14 mouse cellular contexts compared by ENCODE assay signal in the genomic region with DNA sequence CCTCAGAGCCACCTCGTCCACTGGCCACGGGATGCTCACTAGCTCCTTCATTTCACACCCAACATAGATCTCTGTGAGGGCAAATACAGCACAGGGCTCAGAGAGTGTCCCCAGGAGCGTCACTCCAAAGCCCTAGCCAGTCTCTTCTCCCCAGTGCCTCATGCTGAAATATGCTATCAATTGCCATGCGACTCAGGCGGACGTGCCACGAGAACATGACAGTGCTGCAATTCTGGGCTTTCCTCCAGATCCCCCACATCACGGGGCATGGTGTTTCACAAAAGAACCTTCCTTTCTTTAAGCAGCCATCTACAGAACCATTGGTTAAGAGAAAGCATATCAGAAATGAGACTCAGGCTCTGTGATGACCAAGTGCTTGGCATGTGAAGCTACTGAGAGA. TPM values are rescaled to one million over a fixed set of nuclear protein-coding genes. Genes with fewer than 3 reads are reported as not detected.
DNase-seq lines count a peak whose midpoint lies in the region; ATAC-seq and TF ChIP-seq lines count a peak whose summit lies in the region.
"Had no signal": no experiment of that assay in that cellular context is flagged by ENCODE, and none has a peak within 500 bp of the region (broad histone marks: within the 10 kb centered on the region; RNA-seq: fewer than 3 reads in every experiment).

No protein-coding gene starts in this region.

- H3K79me2 ChIP-seq in heart, adult 2 months (replicated peaks; ENCODE audit: control insufficient read depth, insufficient read depth, low read length), result no peaks in the 10 kb centered on the region

- TF ChIP-seq POLR2A in heart, adult 2 months (IDR thresholded peaks at IDR 0.05; ENCODE audit: insufficient read depth, low read depth, low read length), result no peak
- TF ChIP-seq POLR2A in cortical plate, adult 2 months (IDR thresholded peaks at IDR 0.05; ENCODE audit: extremely low read depth, insufficient read depth, low read length), result no peak

- H3K27ac ChIP-seq in heart, adult 2 months, result 0 out of 2 replicates have a peak overlapping the region, but pooled peaks have one; percentile 14
- no peak overlapping the region for H3K27ac ChIP-seq in heart, embryonic 12.5 days (ENCODE audit: poor library complexity, severe bottlenecking)
- H3K27ac ChIP-seq in cortical plate, adult 2 months (ENCODE audit: insufficient read depth, low read length), result peak overlapping the region; percentile 14; the same call in 1 of the 2 replicates
- H3K27ac ChIP-seq in layer of hippocampus, adult 2 months, result peak overlapping the region; percentile 6; the same call in 1 of the 2 replicates
- H3K27ac ChIP-seq in liver, embryonic 12.5 days, result no peak overlapping the region
- H3K27ac ChIP-seq: hindbrain, embryonic 14.5 days; limb, embryonic 12.5 days; lung, embryonic 15.5 days had no signal

- intact Hi-C loops in heart, adult 2 months (cut with DNase I), result no loop called here
- intact Hi-C loops in left cerebral cortex, postnatal 25 days (cut with DNase I), result no loop called here

- H3K4me1 ChIP-seq in heart, adult 2 months (ENCODE audit: control insufficient read depth, insufficient read depth, low read length), result peaks cover 14% of the 10 kb centered on the region
- peaks cover 38% of the 10 kb centered on the region for H3K4me1 ChIP-seq in heart, embryonic 12.5 days (replicated peaks)
- H3K4me1 ChIP-seq in cortical plate, adult 2 months (ENCODE audit: control insufficient read depth, insufficient read depth, low read length), result peaks cover 10% of the 10 kb centered on the region
- peaks cover 21% of the 10 kb centered on the region for H3K4me1 ChIP-seq in liver, embryonic 12.5 days

- no peaks in the 10 kb centered on the region for H3K36me3 ChIP-seq in heart, adult 2 months (ENCODE audit: control insufficient read depth, insufficient read depth, low read length)
- H3K36me3 ChIP-seq in heart, embryonic 12.5 days, result no peaks in the 10 kb centered on the region
- H3K36me3 ChIP-seq in liver, embryonic 12.5 days, result no peaks in the 10 kb centered on the region
- H3K36me3 ChIP-seq: limb, embryonic 12.5 days; lung, embryonic 15.5 days had no signal

- no peaks in the 10 kb centered on the region for H3K9me3 ChIP-seq in heart, embryonic 12.5 days (replicated peaks)
- no peaks in the 10 kb centered on the region for H3K9me3 ChIP-seq in liver, embryonic 12.5 days (replicated peaks)
- H3K9me3 ChIP-seq: limb, embryonic 12.5 days; lung, embryonic 15.5 days had no signal

- WGBS in heart, adult 2 months, result 67% methylated on average over 8 of the region's 8 CpGs
- 70% methylated on average over 8 of the region's 8 CpGs for WGBS in heart, embryonic 12.5 days
- WGBS in liver, embryonic 12.5 days (ENCODE audit: insufficient replicate concordance), result 71% methylated on average over 8 of the region's 8 CpGs

- H3K4me2 ChIP-seq in heart, embryonic 12.5 days, result no peak overlapping the region
- no peak overlapping the region for H3K4me2 ChIP-seq in liver, embryonic 12.5 days
- H3K4me2 ChIP-seq: hindbrain, embryonic 14.5 days; limb, embryonic 12.5 days; lung, embryonic 15.5 days; midbrain, embryonic 11.5 days had no signal

- TF ChIP-seq EP300 in heart, adult 2 months (IDR thresholded peaks at IDR 0.05; ENCODE audit: insufficient read depth, low read depth, low read length), result no peak

- H3K27me3 ChIP-seq in heart, adult 2 months (ENCODE audit: control insufficient read depth, insufficient read depth, low read length), result no peaks in the 10 kb centered on the region
- H3K27me3 ChIP-seq in heart, embryonic 12.5 days (replicated peaks), result no peaks in the 10 kb centered on the region
- no peaks in the 10 kb centered on the region for H3K27me3 ChIP-seq in liver, embryonic 12.5 days (replicated peaks)
- H3K27me3 ChIP-seq: limb, embryonic 12.5 days; lung, embryonic 15.5 days had no signal

- H3K4me3 ChIP-seq in heart, adult 2 months, result no peak overlapping the region
- no peak overlapping the region for H3K4me3 ChIP-seq in heart, embryonic 12.5 days
- no peak overlapping the region for H3K4me3 ChIP-seq in cortical plate, adult 2 months (ENCODE audit: insufficient read depth, low read length)
- no peak overlapping the region for H3K4me3 ChIP-seq in layer of hippocampus, adult 2 months
- no peak overlapping the region for H3K4me3 ChIP-seq in liver, embryonic 12.5 days
- H3K4me3 ChIP-seq: erythroblast, embryonic 14.5 days; limb, embryonic 12.5 days; lung, embryonic 15.5 days had no signal

- no peak overlapping the region for H3K9ac ChIP-seq in heart, adult 2 months (ENCODE audit: low read depth, low read length)
- no peak overlapping the region for H3K9ac ChIP-seq in heart, embryonic 12.5 days
- no peak overlapping the region for H3K9ac ChIP-seq in liver, embryonic 12.5 days
- H3K9ac ChIP-seq: hindbrain, embryonic 14.5 days; limb, embryonic 12.5 days; lung, embryonic 15.5 days had no signal

- DNase-seq in heart, adult 2 months, result peak in 1 of 2 experiments; percentile 33
- DNase-seq in layer of hippocampus, adult 2 months (ENCODE audit: low spot score in 2 of 2), result peak; percentile 63 to 72
- peak; percentile 67 to 90 for DNase-seq in left cerebral cortex, postnatal 25 days (ENCODE audit: low spot score in 2 of 2)
- no peak for DNase-seq in spleen, adult 18-20 months
- DNase-seq in ovary, postnatal 10 days (ENCODE audit: low spot score), result no peak
- DNase-seq: embryo, embryonic 11 days had no signal

- no peak for TF ChIP-seq CTCF in heart, adult 2 months (IDR thresholded peaks at IDR 0.05)
- TF ChIP-seq CTCF in cortical plate, adult 2 months (IDR thresholded peaks at IDR 0.05; ENCODE audit: extremely low read depth, insufficient read depth, low read length), result no peak
- no peak for TF ChIP-seq CTCF in layer of hippocampus, adult 2 months (conservative IDR thresholded peaks at IDR 0.05)

- ATAC-seq in heart, embryonic 12.5 days (ENCODE audit: insufficient number of reproducible peaks, low FRiP score), result no peak
- ATAC-seq in liver, embryonic 12.5 days, result no peak

RNA-seq across cellular contexts. Expression of gene Angptl2, which starts 44.9 kb away (rescaled TPM):
- total RNA-seq in heart, adult 2 months (2021), result 10 to 100 TPM; 45.3 to 46.2 TPM
- polyA plus RNA-seq in heart, adult 2 months (2012; rRNA removed), result 91.4 and 128 TPM in 2 replicates
- 54.6 and 54.7 TPM in 2 replicates for polyA plus RNA-seq in heart, embryonic 12.5 days (2016; fragmentation: Nextera tagmentation; extraction: Ambion mirVana)
- polyA plus RNA-seq in cortical plate, adult 2 months (2012; rRNA removed), result 4.9 and 5.5 TPM in 2 replicates
- 1 to 10 TPM in 1 of 2 experiments, under 1 TPM in 1; 0.81 to 2.2 TPM for total RNA-seq in layer of hippocampus, adult 2 months (2021)
- total RNA-seq in left cerebral cortex, postnatal 25 days (2021), result 1 to 10 TPM; 2.2 to 2.3 TPM
- 5.0 and 5.2 TPM in 2 replicates for polyA plus RNA-seq in liver, embryonic 12.5 days (2016; fragmentation: Nextera tagmentation; extraction: Ambion mirVana)
- polyA plus RNA-seq: erythroblast, embryonic 14.5 days had no signal

Comparison
In these comparisons a context has a peak if more than half of its experiments do, and no peak if none do; other contexts are left out.
1. H3K27ac ChIP-seq: peak in heart, adult 2 months (single experiment), cortical plate, adult 2 months (single experiment) and layer of hippocampus, adult 2 months (single experiment); none in heart, embryonic 12.5 days (single experiment) and liver, embryonic 12.5 days (single experiment).
2. DNase-seq: peak in layer of hippocampus, adult 2 months (2 of 2) and left cerebral cortex, postnatal 25 days (2 of 2); none in spleen, adult 18-20 months (0 of 2) and ovary, postnatal 10 days (single experiment).